ENCODE assay signal across 9 mouse cellular contexts in genomic region chr4:138361370-138361821, GRCm38 (mm10). TPM values are rescaled to one million over a fixed set of nuclear protein-coding genes. Genes with fewer than 3 reads are reported as not detected.
DNase-seq lines count a peak whose midpoint lies in the region; ATAC-seq and TF ChIP-seq lines count a peak whose summit lies in the region.
"Had no signal": no experiment of that assay in that cellular context is flagged by ENCODE, and none has a peak within 500 bp of the region (broad histone marks: within the 10 kb centered on the region; RNA-seq: fewer than 3 reads in every experiment).

No protein-coding gene starts in this region.

- H3K27me3 ChIP-seq in hindbrain, postnatal 0 days (ENCODE audit: insufficient read depth, low read length), result no peaks in the 10 kb centered on the region
- no peaks in the 10 kb centered on the region for H3K27me3 ChIP-seq in stomach, postnatal 0 days (ENCODE audit: control insufficient read depth, insufficient read depth, low read length)

- peaks cover 10% of the 10 kb centered on the region; the same call in 1 of the 2 replicates for H3K4me1 ChIP-seq in hindbrain, postnatal 0 days (ENCODE audit: insufficient read depth, low read length)
- H3K4me1 ChIP-seq in stomach, postnatal 0 days (replicated peaks; ENCODE audit: control insufficient read depth, insufficient read depth), result no peaks in the 10 kb centered on the region

- WGBS in hindbrain, postnatal 0 days, result 6% methylated on average over 9 of the region's 11 CpGs
- 9% methylated on average over 11 of the region's 11 CpGs for WGBS in stomach, postnatal 0 days

- H3K4me2 ChIP-seq in hindbrain, postnatal 0 days (ENCODE audit: low read depth, low read length), result peak overlapping the region; percentile 33; the same call in 1 of the 2 replicates
- no peak overlapping the region for H3K4me2 ChIP-seq in stomach, postnatal 0 days (replicated peaks; ENCODE audit: low read depth)

- DNase-seq in right cerebral cortex, adult 2 months (ENCODE audit: low spot score in 2 of 2), result peak; percentile 24 to 49
- DNase-seq in right cerebral cortex, postnatal 36 days (ENCODE audit: low spot score in 2 of 2), result no peak
- DNase-seq in cerebellum, postnatal 25 days, result peak; percentile 49 to 60
- DNase-seq in hindbrain, postnatal 0 days (ENCODE audit: low spot score), result peak; percentile 72
- DNase-seq in stomach, postnatal 0 days (ENCODE audit: low spot score), result peak; percentile 40
- no peak for DNase-seq in gastrocnemius, adult 8-10 months (ENCODE audit: low spot score in 2 of 2)
- DNase-seq in gastrocnemius, postnatal 10 days, result no peak
- DNase-seq: heart, adult 11 months had no signal

- peak overlapping the region; percentile 28 for H3K9ac ChIP-seq in hindbrain, postnatal 0 days (replicated peaks; ENCODE audit: low read length)
- no peak overlapping the region for H3K9ac ChIP-seq in stomach, postnatal 0 days (ENCODE audit: low read length)

- H3K4me3 ChIP-seq in hindbrain, postnatal 0 days (ENCODE audit: low read length), result no peak overlapping the region
- no peak overlapping the region for H3K4me3 ChIP-seq in stomach, postnatal 0 days (ENCODE audit: low read depth, low read length)

- H3K27ac ChIP-seq in hindbrain, postnatal 0 days, result peak overlapping the region; percentile 82
- H3K27ac ChIP-seq in stomach, postnatal 0 days (replicated peaks), result no peak overlapping the region

- H3K9me3 ChIP-seq in hindbrain, postnatal 0 days (ENCODE audit: low read length), result no peaks in the 10 kb centered on the region
- no peaks in the 10 kb centered on the region for H3K9me3 ChIP-seq in stomach, postnatal 0 days (ENCODE audit: control insufficient read depth, low read length)

- TF ChIP-seq EP300 in stomach, postnatal 0 days (optimal IDR thresholded peaks at IDR 0.05), result no peak

- ATAC-seq in hindbrain, postnatal 0 days, result peak; percentile 49
- ATAC-seq in stomach, postnatal 0 days (ENCODE audit: low FRiP score, low TSS enrichment), result peak; percentile 25
- ATAC-seq: lung, postnatal 0 days had no signal

- no peak for TF ChIP-seq CTCF in hindbrain, postnatal 0 days (IDR thresholded peaks at IDR 0.05; ENCODE audit: low read depth)
- no peak for TF ChIP-seq CTCF in stomach, postnatal 0 days (IDR thresholded peaks at IDR 0.05; ENCODE audit: low read depth)

- no peaks in the 10 kb centered on the region for H3K36me3 ChIP-seq in hindbrain, postnatal 0 days (ENCODE audit: insufficient read depth, low read length)
- no peaks in the 10 kb centered on the region for H3K36me3 ChIP-seq in stomach, postnatal 0 days (ENCODE audit: control insufficient read depth, insufficient read depth, low read length)

RNA-seq across cellular contexts. Expression of gene Cda, which starts 6.4 kb away (rescaled TPM):
- 9.5 and 20.5 TPM in 2 replicates for total RNA-seq in hindbrain, postnatal 0 days (2014; rRNA removed)
- 12.1 and 15.1 TPM in 2 replicates for polyA plus RNA-seq in hindbrain, postnatal 0 days (2015; fragmentation: Nextera tagmentation; extraction: Ambion mirVana)
- 12.5 and 15.2 TPM in 2 replicates for polyA plus RNA-seq in stomach, postnatal 0 days (2015; fragmentation: Nextera tagmentation; extraction: Ambion mirVana)
- total RNA-seq in gastrocnemius, adult 8-10 months (2022), result under 1 TPM in 2 of 4 experiments, not detected in 2; 0.59 to 0.63 TPM
- 1 to 10 TPM; 2.5 to 2.8 TPM for total RNA-seq in gastrocnemius, postnatal 10 days (2021)

RNA-seq across cellular contexts. Expression of gene Fam43b, which starts 34.9 kb away (rescaled TPM):
- 16.6 and 23.8 TPM in 2 replicates for total RNA-seq in hindbrain, postnatal 0 days (2014; rRNA removed)
- polyA plus RNA-seq in hindbrain, postnatal 0 days (2015; fragmentation: Nextera tagmentation; extraction: Ambion mirVana), result 17.9 and 18.6 TPM in 2 replicates
- 0.07 TPM in 1 of 2 replicates, not detected in the other for polyA plus RNA-seq in stomach, postnatal 0 days (2015; fragmentation: Nextera tagmentation; extraction: Ambion mirVana)
- not detected for total RNA-seq in gastrocnemius, adult 8-10 months (2022)
- total RNA-seq in gastrocnemius, postnatal 10 days (2021), result under 1 TPM in 1 of 2 experiments, not detected in 1; 0.11 TPM
- polyA plus RNA-seq: lung, postnatal 0 days had no signal

RNA-seq across cellular contexts. Expression of gene Pink1, which starts 35.3 kb away (rescaled TPM):
- 288 and 303 TPM in 2 replicates for total RNA-seq in hindbrain, postnatal 0 days (2014; rRNA removed)
- 143 and 144 TPM in 2 replicates for polyA plus RNA-seq in hindbrain, postnatal 0 days (2015; fragmentation: Nextera tagmentation; extraction: Ambion mirVana)
- 62.1 and 77.1 TPM in 2 replicates for polyA plus RNA-seq in stomach, postnatal 0 days (2015; fragmentation: Nextera tagmentation; extraction: Ambion mirVana)
- total RNA-seq in gastrocnemius, adult 8-10 months (2022), result 100 to 1,000 TPM; 762 to 861 (median 819) TPM
- 100 to 1,000 TPM; 228 to 240 TPM for total RNA-seq in gastrocnemius, postnatal 10 days (2021)

RNA-seq across cellular contexts. Expression of gene Ddost, which starts 56.9 kb away (rescaled TPM):
- total RNA-seq in hindbrain, postnatal 0 days (2014; rRNA removed), result 232 and 241 TPM in 2 replicates
- 216 and 218 TPM in 2 replicates for polyA plus RNA-seq in hindbrain, postnatal 0 days (2015; fragmentation: Nextera tagmentation; extraction: Ambion mirVana)
- 253 and 258 TPM in 2 replicates for polyA plus RNA-seq in stomach, postnatal 0 days (2015; fragmentation: Nextera tagmentation; extraction: Ambion mirVana)
- 10 to 100 TPM; 29.7 to 35.8 (median 32.2) TPM for total RNA-seq in gastrocnemius, adult 8-10 months (2022)
- total RNA-seq in gastrocnemius, postnatal 10 days (2021), result 10 to 100 TPM; 74.4 to 82.9 TPM

Comparison
In these comparisons a context has a peak if more than half of its experiments do, and no peak if none do; other contexts are left out.
1. DNase-seq: peak in right cerebral cortex, adult 2 months (2 of 2), cerebellum, postnatal 25 days (2 of 2), hindbrain, postnatal 0 days (single experiment) and stomach, postnatal 0 days (single experiment); none in right cerebral cortex, postnatal 36 days (0 of 2), gastrocnemius, adult 8-10 months (0 of 2) and gastrocnemius, postnatal 10 days (single experiment).
2. RNA of gene Fam43b, which starts 34.9 kb away (total RNA-seq): 16.6 to 23.8 TPM in hindbrain, postnatal 0 days; 0.11 TPM in gastrocnemius, postnatal 10 days and not detected in gastrocnemius, adult 8-10 months; every median in the first group is over 10 times any median in the second.